Mouse (Mus musculus) v-Abl transformed pro-B cells (cell line): ENCODE measurements around the gene Znhit1.

ENCODE experiments used
- in situ Hi-C, 2 experiments: fragments of 400-800 bp; cut with MboI; formaldehyde crosslinking; loops; one replicate each; pipeline ENCODE4 v1.15.1; 2025; ENCODE audit not compliant: unreplicated experiment in 2 of 2

The Znhit1 gene

GRCm38 (mm10) chr5:136987138-136987933 lies 485 bp downstream of the Znhit1 start:
- in situ Hi-C loops, result no loop called here

GRCm38 (mm10) chr5:136986695-136987137 lies 1.1 kb downstream of the Znhit1 start, which contains the start of gene Plod3:
Gene Plod3 (plus strand): TSS chr5:136987019.
- in situ Hi-C loops, result no loop called here

- in situ Hi-C loops, result no loop called here
Measured at GRCm38 (mm10) chr5:136984828-136985227, 3.0 kb downstream of the Znhit1 start.

DNA sequence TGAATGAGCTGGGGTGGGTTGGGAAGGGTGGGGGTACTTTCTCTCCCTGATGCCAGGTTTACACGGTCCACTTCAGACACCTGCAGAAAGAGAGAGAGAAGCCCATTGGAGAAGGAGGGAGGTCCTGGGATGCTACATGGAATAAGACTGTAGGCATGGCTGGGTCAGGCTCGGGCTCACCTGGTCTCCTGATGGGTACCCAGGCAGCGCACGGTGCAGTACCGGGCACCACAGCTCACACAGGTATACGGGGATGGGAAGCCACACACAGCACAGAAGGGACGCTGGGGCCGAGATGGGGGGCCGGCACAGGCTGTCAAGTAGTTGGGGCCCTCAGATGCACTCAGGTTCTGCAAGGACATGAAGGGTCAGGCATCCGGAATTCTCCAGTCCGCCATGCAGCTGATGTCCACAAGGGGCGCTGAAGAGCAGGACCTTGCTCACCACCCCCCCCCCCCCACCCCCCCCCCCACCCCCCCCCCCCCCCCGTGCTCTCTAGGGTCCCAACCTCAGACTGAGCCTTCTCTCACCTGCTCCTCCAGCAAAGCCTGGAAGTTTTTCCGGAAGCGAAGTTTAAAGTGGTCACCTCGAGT lies 5.4 kb downstream of the Znhit1 start:
- in situ Hi-C loops, result no loop called here

- in situ Hi-C loops, result no loop called here
Measured at GRCm38 (mm10) chr5:136980974-136981373, 6.8 kb downstream of the Znhit1 start.

- in situ Hi-C loops, result no loop called here
Measured at GRCm38 (mm10) chr5:136979762-136980161, 8.1 kb downstream of the Znhit1 start.

DNA sequence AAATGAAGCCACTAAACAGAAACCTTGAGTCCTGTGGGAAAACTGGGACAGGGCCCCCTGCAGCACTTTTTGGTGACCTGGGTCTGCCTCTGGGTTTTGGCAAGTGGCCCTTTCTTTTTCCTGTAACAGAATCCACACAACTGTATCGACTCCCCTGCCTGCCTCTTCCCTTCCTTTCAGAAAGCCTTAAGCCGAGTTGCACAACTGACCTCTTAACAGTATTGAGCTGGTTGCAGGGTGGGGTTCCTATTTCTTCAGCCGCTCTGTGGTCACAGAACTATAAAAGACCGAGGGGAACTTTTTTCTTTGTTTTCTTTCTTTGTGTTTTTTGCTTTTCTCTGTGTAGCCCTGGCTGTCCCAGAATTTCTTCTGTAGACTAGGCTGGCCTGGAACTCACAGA lies 10.1 kb downstream of the Znhit1 start:
- in situ Hi-C loops, result no loop called here

DNA sequence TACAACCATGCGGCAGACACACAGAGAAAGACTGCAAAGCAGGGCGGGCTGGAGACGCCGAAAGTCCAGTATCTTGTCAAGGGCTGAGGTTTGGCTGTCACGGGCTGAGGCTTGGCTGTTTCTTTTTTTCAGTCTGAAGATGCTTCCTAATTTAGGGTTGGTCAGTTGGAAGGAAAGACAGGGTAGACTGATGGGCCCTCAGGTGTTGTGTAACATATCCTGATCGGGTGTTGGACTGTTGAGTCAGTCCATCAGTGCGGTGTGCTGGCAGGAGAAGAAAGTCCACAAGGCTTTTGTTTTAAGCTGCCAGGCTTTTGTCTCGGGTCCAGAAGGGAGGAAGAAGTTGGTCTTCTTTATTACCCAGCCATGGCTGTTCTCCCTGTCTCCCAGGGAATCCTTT lies 14.2 kb downstream of the Znhit1 start:
- in situ Hi-C loops, result loop anchor here (5.0 kb wide), 2 partner anchors 46 to 181 kb away; no protein-coding TSS in a partner anchor

DNA sequence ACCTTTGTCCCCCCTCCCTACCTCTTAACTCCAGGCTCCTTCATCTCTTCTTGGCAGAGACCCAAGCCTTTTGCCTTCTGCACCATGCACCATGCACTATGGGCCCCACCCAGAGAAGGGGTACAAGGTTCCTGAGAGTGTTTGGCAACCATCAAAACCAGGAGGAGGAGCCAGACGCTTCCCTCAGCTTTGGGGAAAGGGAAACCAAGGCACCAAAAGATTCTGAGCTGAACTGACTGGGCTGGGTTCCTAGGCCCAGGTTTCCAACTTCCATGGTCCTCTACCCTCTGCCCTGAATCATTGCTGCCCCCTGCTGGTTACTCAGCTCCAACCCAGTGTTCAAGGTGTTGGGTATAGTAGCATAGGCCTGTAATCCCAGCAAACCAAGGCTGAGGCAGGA lies 17.1 kb downstream of the Znhit1 start:
- in situ Hi-C loops, result loop anchor here (5.0 kb wide), 2 partner anchors 43 to 178 kb away; no protein-coding TSS in a partner anchor

DNA sequence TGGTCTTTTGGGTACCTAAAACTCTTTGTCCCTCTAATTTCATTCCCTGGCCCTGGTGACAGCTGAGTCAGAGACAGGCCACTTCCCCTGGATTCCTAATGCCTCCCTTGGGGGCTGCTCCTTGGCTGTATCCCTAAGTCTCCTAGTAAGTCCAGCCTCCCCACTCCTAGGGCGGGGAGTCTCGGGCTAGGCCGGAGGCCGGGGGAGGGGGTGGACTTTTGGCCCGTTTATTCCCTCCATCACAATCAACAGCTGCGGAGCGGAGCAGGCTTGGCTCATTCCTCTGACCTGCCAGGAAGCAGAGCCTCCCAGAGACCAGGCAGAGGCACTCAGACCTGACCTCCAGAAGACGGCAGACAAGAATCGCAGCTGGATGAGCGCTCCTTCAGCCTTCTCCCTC lies 20.2 kb downstream of the Znhit1 start:
- in situ Hi-C loops, result no loop called here

- in situ Hi-C loops, result no loop called here
Measured at GRCm38 (mm10) chr5:136966861-136967455, 20.9 kb downstream of the Znhit1 start.

GRCm38 (mm10) chr5:136966331-136966730 lies 21.5 kb downstream of the Znhit1 start, which contains the start of gene Cldn15:
Gene Cldn15 (plus strand): TSS chr5:136966616.
- in situ Hi-C loops, result no loop called here

DNA sequence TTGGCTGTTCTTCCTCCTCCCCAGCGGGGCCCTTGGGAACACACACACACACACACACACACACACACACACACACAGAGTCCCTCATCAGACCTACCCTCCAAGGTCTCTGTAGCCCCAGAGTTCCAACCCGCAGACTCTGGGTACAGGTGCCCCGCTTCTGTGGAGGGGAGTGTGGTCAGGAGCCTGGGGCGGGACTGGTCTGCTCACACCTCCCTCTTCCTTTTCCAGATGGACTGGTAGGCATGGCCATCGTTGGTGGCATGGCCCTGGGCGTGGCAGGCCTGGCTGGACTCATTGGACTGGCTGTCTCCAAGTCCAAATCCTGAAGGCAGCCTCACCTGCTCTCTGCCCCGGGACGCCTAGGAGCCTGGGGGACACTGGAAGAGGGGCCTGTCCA lies 22.1 kb downstream of the Znhit1 start:
- in situ Hi-C loops, result no loop called here

GRCm38 (mm10) chr5:136965210-136965609 lies 22.6 kb downstream of the Znhit1 start:
- in situ Hi-C loops, result no loop called here

DNA sequence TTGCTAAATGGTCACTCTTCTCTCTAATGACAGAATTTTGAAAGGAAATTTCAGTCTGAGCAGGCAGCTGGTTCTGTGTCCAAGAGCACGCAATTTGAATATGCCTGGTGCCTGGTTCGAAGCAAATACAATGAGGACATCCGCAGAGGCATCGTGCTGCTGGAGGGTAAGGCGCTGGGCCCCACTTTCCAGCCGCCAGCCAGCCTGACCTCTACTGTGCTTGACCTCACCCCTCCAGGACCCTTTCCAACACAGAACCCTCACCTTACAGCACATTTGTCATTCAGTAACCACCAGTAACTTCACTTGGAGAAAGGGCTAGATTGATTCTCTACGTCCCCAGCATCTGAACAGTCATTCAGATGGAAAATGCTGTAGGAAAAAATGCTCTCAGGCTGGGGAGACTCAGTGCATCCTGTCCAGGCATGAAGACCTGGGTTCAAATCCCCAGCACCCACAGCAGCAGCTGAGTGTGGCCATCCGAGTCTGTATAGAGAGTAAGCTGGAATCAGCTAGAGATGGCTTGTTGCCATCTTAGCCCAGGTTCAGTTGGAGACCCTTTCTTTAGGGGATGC lies 24.8 kb downstream of the Znhit1 start:
- in situ Hi-C loops, result no loop called here

GRCm38 (mm10) chr5:136962501-136962900 lies 25.3 kb downstream of the Znhit1 start:
- in situ Hi-C loops, result no loop called here

DNA sequence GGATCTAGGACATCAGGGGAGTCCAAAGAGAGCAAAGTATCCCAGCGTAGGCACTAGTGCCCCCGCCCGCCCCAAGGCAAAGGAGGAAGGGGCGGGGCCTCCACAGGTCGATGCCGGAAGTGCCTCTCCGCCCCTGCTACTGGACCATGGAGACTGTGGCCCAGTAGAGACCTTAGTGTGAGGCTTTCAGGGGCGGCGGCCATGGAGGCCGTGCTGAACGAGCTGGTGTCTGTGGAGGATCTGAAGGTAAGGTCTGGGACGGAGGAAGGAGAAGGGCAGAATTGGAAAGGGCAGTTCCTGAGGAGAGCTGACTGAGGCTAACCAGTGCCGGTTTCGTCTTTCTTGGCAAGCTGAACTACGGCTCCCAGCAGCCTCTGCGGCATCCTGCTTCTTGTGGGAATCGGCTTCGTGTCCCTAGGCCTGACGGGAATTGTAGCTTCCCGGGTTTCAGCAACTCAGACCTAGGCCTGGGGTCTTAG lies 25.8 kb downstream of the Znhit1 start:
- in situ Hi-C loops, result no loop called here

DNA sequence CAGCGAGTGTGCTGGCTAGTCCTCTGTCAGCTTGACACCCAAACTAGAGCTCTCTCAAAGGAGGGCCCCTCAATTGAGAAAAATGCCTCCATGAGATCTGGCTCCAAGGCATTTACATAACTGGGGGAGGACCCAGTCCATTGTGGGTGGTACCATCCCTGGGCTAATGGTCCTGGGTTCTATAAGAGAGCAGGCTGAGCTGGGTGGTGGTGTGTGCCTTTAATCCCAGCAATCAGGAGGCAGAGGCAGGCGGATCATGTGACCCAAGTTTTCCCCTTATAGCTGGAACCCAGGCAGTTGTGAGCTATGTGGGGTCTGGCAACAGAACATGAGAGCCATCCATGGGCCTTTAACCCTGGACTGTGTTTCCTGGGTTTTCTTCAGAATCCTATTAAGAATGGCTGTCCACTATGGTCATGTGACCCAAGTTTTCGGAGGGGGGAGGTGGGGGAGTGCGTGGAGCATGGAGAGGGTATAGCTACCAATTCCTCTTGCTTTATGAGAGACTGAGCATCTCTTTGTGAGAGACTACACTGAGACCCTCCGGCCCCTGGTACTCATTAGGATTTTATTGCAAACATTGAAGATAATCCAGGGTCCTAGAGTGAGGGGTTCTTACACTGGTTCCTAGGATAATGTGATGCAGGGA lies 26.4 kb downstream of the Znhit1 start:
- in situ Hi-C loops, result no loop called here

- in situ Hi-C loops, result no loop called here
Measured at GRCm38 (mm10) chr5:136960053-136960452, 27.8 kb downstream of the Znhit1 start.

GRCm38 (mm10) chr5:136958991-136959605 lies 28.7 kb downstream of the Znhit1 start:
- in situ Hi-C loops, result no loop called here
